Mouse (Mus musculus) spleen, adult 2 months (tissue): ENCODE results near the gene Tbcd. TPM values are rescaled to one million over a fixed set of nuclear protein-coding genes. Genes with fewer than 3 reads are reported as not detected.

Experiments
- DNase-seq, 2 experiments: peaks; one replicate each; pipeline versions ENCODE4 v3.0.0 to v3.0.0-alpha.2; 2012 to 2021; ENCODE audit warnings: low spot score in 2 of 2, low read depth in 1 of 2
- H3K27ac ChIP-seq: fragments of 200-500 bp; 2 replicates; pipeline ENCODE4 v1.5.1; 2012; ENCODE audit warnings: low read length, inconsistent platforms; ENCODE audit not compliant: insufficient read depth
- H3K27me3 ChIP-seq: fragments of 200-500 bp; 2 replicates; pipeline ENCODE4 v1.6.1; 2012; ENCODE audit warnings: mild to moderate bottlenecking, moderate library complexity, low read length, inconsistent platforms; ENCODE audit not compliant: control insufficient read depth, insufficient read depth
- H3K36me3 ChIP-seq: fragments of 200-500 bp; 2 replicates; pipeline ENCODE4 v1.6.1; 2012; ENCODE audit warnings: mild to moderate bottlenecking, low read length, inconsistent platforms; ENCODE audit not compliant: control insufficient read depth, insufficient read depth
- H3K4me1 ChIP-seq: fragments of 200-500 bp; 2 replicates; pipeline ENCODE4 v1.6.1; 2011; ENCODE audit warnings: inconsistent platforms; ENCODE audit not compliant: control insufficient read depth, insufficient read depth, insufficient read length
- H3K4me3 ChIP-seq: fragments of 200-500 bp; 2 replicates; pipeline ENCODE4 v1.5.1; 2011; ENCODE audit warnings: mild to moderate bottlenecking, inconsistent platforms; ENCODE audit not compliant: insufficient read depth, insufficient read length; ENCODE audit errors: extremely low read depth
- CTCF ChIP-seq: fragments of 200-500 bp; IDR thresholded peaks from 2 replicates; pipeline ENCODE4 v1.5.1; 2011; ENCODE audit warnings: mild to moderate bottlenecking, inconsistent platforms; ENCODE audit not compliant: insufficient read depth, insufficient read length, insufficient replicate concordance; ENCODE audit errors: extremely low read depth
- POLR2A ChIP-seq: fragments of 200-500 bp; IDR thresholded peaks from 2 replicates; pipeline ENCODE4 v1.6.1; 2011; ENCODE audit warnings: low read depth, low read length, inconsistent platforms
- WGBS: fragments of 180-500 bp; shearing (Covaris S2); methylation state at CpG from one replicate; pipeline ENCODE4 v1.1.7; 2018; 5-methylcytosine and 5-hydroxymethylcytosine counted together
- polyA plus RNA-seq: library from polyadenylated mRNA; depleted of rRNA; stranded (reverse); fragments of >200 nt; gene quantifications from 2 replicates; pipeline ENCODE4 v1.2.3, GENCODE M21; 2012

Tbcd gene
- polyA plus RNA-seq, 1 experiment, result 38.0 TPM

GRCm38 (mm10) chr11:121420830-121421552, 30.8 kb upstream of the Tbcd start, which contains the start of gene Fn3krp:
Fn3krp (plus strand) TSS chr11:121421401.
- DNase-seq, result peak; percentile 91 to 98
- Histone ChIP-seq H3K36me3 (no peaks in the 10 kb centered on the region), H3K27me3 (no peaks in the 10 kb centered on the region), H3K4me1 (peaks cover 4% of the 10 kb centered on the region; the same call in 1 of the 2 replicates), H3K4me3 (peak within 1 kb of the TSS; percentile 93), H3K27ac (peak within 1 kb of the TSS; percentile 23; the same call in 1 of the 2 replicates)
- TF ChIP-seq POLR2A (peak; percentile 9; the same call in 1 of the 2 replicates), CTCF (no peak)
- 4% methylated on average over 28 of the region's 28 CpGs for WGBS

DNA sequence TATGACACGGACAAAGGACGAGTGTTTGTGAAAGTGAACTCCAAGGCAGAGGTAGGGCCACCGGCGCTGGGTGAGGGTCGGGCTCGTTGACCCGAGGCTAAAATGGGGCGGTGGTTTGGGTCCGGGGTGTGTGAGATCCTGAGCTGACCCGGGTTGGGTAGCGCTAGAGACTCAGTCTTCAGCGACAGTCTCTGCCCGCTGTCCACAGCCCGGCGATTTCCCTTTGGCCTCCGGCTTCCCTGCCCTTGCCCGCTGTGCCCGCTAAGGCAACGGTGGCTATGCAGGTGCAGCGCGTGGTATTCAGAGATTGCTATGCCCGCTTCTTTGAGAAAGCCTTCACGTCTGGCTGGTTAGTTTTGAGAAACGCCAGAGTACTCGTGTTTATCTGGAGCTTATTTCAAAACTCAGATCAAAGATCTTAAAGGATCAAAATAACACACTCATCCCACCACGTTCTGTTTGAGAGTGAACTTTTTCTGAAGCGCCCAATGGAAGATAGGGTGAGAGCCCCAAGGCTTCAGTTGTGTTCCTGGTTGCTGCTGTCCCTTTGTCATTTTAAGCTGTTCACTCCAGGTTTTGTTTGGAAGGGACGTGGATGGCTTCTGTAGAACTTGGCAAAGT, 30.1 kb upstream of the Tbcd start:
- Histone ChIP-seq H3K27ac (peak overlapping the region; percentile 23; the same call in 1 of the 2 replicates), H3K36me3 (no peaks in the 10 kb centered on the region), H3K4me3 (peak overlapping the region; percentile 93), H3K4me1 (peaks cover 4% of the 10 kb centered on the region; the same call in 1 of the 2 replicates), H3K27me3 (no peaks in the 10 kb centered on the region)
- TF ChIP-seq CTCF (no peak), POLR2A (no peak; the same call in 1 of the 2 replicates)
- peak in 1 of 2 experiments; percentile 15 for DNase-seq
- under 1% methylated on average over 27 of the region's 28 CpGs for WGBS

- H3K4me3 ChIP-seq, result no peak overlapping the region
- no peaks in the 10 kb centered on the region for H3K27me3 ChIP-seq
- peaks cover 3% of the 10 kb centered on the region; the same call in 1 of the 2 replicates for H3K4me1 ChIP-seq
- 86% methylated on average over 4 of the region's 4 CpGs for WGBS
- DNase-seq, result no peak
- H3K27ac ChIP-seq, result peak overlapping the region; percentile 13; the same call in 1 of the 2 replicates
- peaks cover 4% of the 10 kb centered on the region; the same call in 1 of the 2 replicates for H3K36me3 ChIP-seq
- TF ChIP-seq POLR2A (no peak), CTCF (no peak)
These were observed 18.4 kb upstream of the Tbcd start for GRCm38 (mm10) chr11:121433397-121433796.

DNA sequence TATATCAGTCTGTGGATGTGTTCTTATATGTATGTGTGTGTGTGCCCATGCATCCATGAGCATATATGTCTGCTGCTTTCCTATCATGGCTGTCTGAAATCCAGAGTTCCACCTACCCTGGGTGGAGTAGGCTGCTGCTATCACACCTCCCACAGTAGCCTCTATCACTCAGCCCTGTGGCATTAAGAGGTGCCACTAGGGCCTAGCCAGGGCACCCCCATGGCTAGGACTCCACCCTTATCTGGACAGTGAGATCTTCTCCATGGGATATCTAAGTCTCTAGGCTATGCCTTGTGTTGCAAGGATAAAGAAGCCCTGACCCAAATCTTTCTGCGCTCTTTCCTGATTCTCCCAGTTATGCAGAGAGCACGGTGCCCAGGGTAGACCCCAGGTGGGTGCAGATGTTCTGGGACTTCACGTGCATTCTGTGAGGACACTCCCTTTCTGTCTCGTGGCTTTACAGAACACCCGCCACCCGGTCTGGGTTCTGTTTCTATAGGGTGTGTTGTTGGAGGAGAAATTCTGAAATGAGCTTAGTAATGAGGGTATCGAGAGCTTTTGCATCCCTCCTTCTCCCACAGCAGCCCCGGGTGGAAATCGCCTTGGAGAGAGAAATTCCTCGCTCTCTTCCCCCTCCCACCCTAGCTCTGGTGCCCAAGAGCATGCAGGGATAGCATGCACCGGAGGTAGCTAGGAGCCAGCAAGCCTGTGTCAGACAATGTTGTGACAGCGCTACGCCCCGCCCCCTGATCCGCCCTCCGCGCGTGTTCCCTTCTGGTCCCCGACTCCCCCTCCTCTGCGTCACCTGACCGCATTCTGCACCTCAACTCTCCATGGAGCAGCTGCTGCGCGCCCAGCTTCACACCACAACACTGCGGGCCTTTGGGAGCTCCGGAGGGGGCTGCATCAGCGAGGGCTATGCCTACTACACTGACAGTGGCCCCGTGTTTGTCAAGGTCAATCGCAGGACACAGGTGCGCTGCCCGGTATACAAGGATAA, 17.3 kb upstream of the Tbcd start, which contains the start of gene Fn3k:
Gene Fn3k, plus strand, starts transcription at position 758 of the 1,000 bp plus-strand sequence.
- peak within 1 kb of the TSS; percentile 10; the same call in 1 of the 2 replicates for H3K27ac ChIP-seq
- peak within 1 kb of the TSS; percentile 42 for H3K4me3 ChIP-seq
- no peaks in the 10 kb centered on the region for H3K36me3 ChIP-seq
- 6% methylated on average over 30 of the region's 30 CpGs for WGBS
- peak; percentile 52 to 77 for DNase-seq
- H3K27me3 ChIP-seq, result no peaks in the 10 kb centered on the region
- peaks cover 3% of the 10 kb centered on the region; the same call in 1 of the 2 replicates for H3K4me1 ChIP-seq
- TF ChIP-seq CTCF (no peak), POLR2A (no peak)

DNA sequence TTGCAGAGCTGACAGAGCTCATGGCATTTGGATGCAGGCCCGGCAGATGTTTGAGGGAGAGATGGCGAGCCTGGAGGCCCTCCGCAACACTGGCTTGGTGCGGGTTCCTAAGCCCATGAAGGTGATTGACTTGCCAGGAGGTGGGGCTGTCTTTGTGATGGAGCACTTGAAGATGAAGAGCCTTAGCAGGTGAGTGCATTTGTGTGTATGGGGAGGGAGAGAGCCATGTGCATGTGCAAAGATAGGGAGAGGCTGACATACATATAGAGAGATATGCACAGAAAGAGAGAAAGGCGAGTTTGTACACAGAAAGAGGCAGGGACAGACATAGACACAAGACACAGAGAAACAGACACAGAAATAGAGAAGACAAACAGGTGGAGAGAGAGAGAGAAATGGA, 14.5 kb upstream of the Tbcd start:
- Histone ChIP-seq H3K27ac (no peak overlapping the region), H3K27me3 (no peaks in the 10 kb centered on the region), H3K4me3 (no peak overlapping the region), H3K4me1 (peaks cover 3% of the 10 kb centered on the region; the same call in 1 of the 2 replicates), H3K36me3 (no peaks in the 10 kb centered on the region)
- no peak for DNase-seq
- TF ChIP-seq POLR2A (no peak), CTCF (no peak)
- 89% methylated on average over 5 of the region's 5 CpGs for WGBS

DNA sequence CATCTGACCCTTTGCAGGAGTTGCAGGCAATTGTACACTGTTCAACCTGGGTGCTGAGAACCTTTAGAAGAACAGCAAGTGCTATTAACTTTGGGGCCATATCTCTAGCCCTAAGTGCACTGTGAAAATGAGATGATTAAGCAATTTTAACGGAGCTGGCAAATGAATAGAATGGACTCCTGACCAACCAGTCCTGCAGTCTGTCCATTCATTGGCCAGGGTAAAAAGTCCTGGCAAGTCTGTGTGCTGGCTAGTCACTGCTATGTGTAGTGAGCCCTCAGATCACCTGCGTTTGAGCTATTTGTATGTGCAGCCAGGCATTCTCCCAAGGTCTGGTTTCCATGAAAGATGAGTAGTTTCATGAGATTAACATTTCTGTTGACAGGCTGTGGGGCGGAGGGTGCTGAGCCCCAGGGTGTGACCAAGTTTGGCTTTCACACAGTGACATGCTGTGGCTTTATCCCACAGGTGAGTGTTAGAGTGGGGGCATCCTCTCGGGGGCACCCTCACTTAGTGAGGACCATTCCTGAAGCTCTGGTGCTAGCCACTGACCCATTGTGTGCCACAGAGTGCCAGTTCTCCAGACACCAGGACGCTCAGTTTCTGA, 12.0 kb upstream of the Tbcd start:
- no peaks in the 10 kb centered on the region for H3K27me3 ChIP-seq
- H3K4me1 ChIP-seq, result no peaks in the 10 kb centered on the region; the same call in 1 of the 2 replicates
- no peak for DNase-seq
- no peak overlapping the region for H3K27ac ChIP-seq
- TF ChIP-seq CTCF, result no peak
- no peak for TF ChIP-seq POLR2A
- no peaks in the 10 kb centered on the region for H3K36me3 ChIP-seq
- WGBS, result 77% methylated on average over 5 of the region's 5 CpGs
- H3K4me3 ChIP-seq, result no peak overlapping the region
